Mouse (Mus musculus) ovary, adult 2 months (tissue): ENCODE data around the gene Spam1. TPM values are rescaled to one million over a fixed set of nuclear protein-coding genes. Genes with fewer than 3 reads are reported as not detected.

ENCODE experiments used
- polyA plus RNA-seq: library from polyadenylated mRNA; depleted of rRNA; stranded (reverse); fragments of >200 nt; gene quantifications from 2 replicates; pipeline ENCODE4 v1.2.3, GENCODE M21; 2012; rRNA removed

Spam1 gene
- polyA plus RNA-seq = not detected in 2 replicates

GRCm38 (mm10) chr6:24790888-24791287, at the start of gene Spam1:
Gene Spam1, plus strand, starts transcription at chr6:24791188.

DNA sequence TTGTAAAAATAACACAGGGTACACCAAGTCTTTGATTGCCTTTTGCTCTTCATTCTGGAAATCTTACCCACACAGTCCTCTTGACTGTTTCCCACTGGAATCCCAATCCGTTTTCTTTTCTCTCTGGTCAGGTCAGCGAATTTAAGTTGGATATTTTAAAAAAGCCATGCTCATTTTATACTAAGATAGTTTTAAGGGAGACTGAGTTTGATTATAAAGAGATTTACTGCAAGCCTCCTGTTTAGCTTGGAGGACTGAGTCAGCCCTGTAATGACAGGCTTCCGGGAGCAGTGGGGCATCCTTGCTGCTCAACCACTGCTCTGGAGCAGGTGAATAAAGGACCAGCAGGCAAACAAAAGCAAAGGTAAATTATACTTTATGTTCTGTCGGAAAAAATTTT, 43.0 kb upstream of the Spam1 start, which contains the start of gene Hyal4:
TSS of gene Hyal4 (plus strand) at position 301 of the 400 bp plus-strand sequence.

Other genes with a start within 250 kb of the Spam1 start
- gene Lmod2, start 193.4 kb upstream of the Spam1 start, polyA plus RNA-seq = not detected in 2 replicates
- gene Wasl, start 126.2 kb upstream of the Spam1 start, polyA plus RNA-seq = 84.3 and 138 TPM in 2 replicates
- not detected in 2 replicates for gene Hyal6, start 57.9 kb upstream of the Spam1 start, polyA plus RNA-seq
- gene Hyal4, start 42.9 kb upstream of the Spam1 start, polyA plus RNA-seq = not detected in 2 replicates
- gene Hyal5, start 66.8 kb downstream of the Spam1 start, polyA plus RNA-seq = not detected in 2 replicates
- gene Tmem229a, start 165.1 kb downstream of the Spam1 start, polyA plus RNA-seq = 1.1 and 2.8 TPM in 2 replicates